Mouse (Mus musculus) embryonic facial prominence, embryonic 13.5 days (tissue): ENCODE measurements at regions not wholly inside any gene's neighbourhood (a gene's known extent, or its start where the extent isn't known, plus 50 kb on each side); places are given as distances from the start of the nearest gene placed in this dataset.
A peak's percentile ranks its signal among the peaks of the same experiment; 100 is the strongest.

Experiments used
- ATAC-seq: fragments of 200-750 bp; cut with Nextera tagmentation; 2 replicates; pipeline ENCODE4 v1.8.0; 2017; ENCODE audit warnings: low read depth; ENCODE audit not compliant: insufficient number of reproducible peaks, insufficient read depth, low FRiP score, low TSS enrichment
- H3K27ac ChIP-seq: fragments of 300-500 bp; sonication (generic); 2 replicates; pipeline ENCODE4 v1.5.1; 2015; ENCODE audit warnings: moderate library complexity, mild to moderate bottlenecking, inconsistent platforms
- H3K27me3 ChIP-seq: fragments of 300-500 bp; sonication (generic); 2 replicates; pipeline ENCODE4 v1.6.1; 2015; ENCODE audit warnings: mild to moderate bottlenecking, inconsistent platforms
- H3K36me3 ChIP-seq: fragments of 300-500 bp; sonication (generic); 2 replicates; pipeline ENCODE4 v1.6.1; 2015; ENCODE audit warnings: mild to moderate bottlenecking, inconsistent platforms
- H3K4me1 ChIP-seq: fragments of 300-500 bp; sonication (generic); 2 replicates; pipeline ENCODE4 v1.6.1; 2015; ENCODE audit warnings: inconsistent platforms
- H3K4me2 ChIP-seq: fragments of 300-500 bp; sonication (generic); 2 replicates; pipeline ENCODE4 v1.6.1; 2015; ENCODE audit warnings: moderate library complexity, mild to moderate bottlenecking, inconsistent platforms
- H3K4me3 ChIP-seq: fragments of 300-500 bp; sonication (generic); 2 replicates; pipeline ENCODE4 v1.5.1; 2015; ENCODE audit warnings: mild to moderate bottlenecking, inconsistent platforms
- H3K9ac ChIP-seq: fragments of 300-500 bp; sonication (generic); 2 replicates; pipeline ENCODE4 v1.6.1; 2015; ENCODE audit warnings: mild to moderate bottlenecking, inconsistent platforms
- H3K9me3 ChIP-seq: fragments of 300-500 bp; sonication (generic); 2 replicates; pipeline ENCODE4 v1.6.1; 2016; ENCODE audit warnings: inconsistent platforms
- WGBS: fragments of 180-500 bp; shearing (Covaris S2); methylation state at CpG from one replicate; pipeline ENCODE4 v1.1.7; 2015; ENCODE audit warnings: mixed read lengths; 5-methylcytosine and 5-hydroxymethylcytosine counted together

- no peak overlapping the region for H3K9ac ChIP-seq
- H3K36me3 ChIP-seq, result no peaks in the 10 kb centered on the region
- H3K4me2 ChIP-seq, result no peak overlapping the region
- no peak for ATAC-seq
- H3K9me3 ChIP-seq, result no peaks in the 10 kb centered on the region
- H3K27me3 ChIP-seq, result 0 out of 2 replicates have a peak, but pooled peaks cover 8% of the 10 kb centered on the region
- 26% methylated on average over 11 of the region's 11 CpGs for WGBS
- peaks cover 27% of the 10 kb centered on the region for H3K4me1 ChIP-seq
- no peak overlapping the region for H3K27ac ChIP-seq
- no peak overlapping the region for H3K4me3 ChIP-seq
Observed at GRCm38 (mm10) chr2:34033212-34033611, 145.5 kb upstream of the Mvb12b start.

- 24% methylated on average over 7 of the region's 7 CpGs for WGBS
- Histone ChIP-seq H3K4me2 (no peak overlapping the region), H3K4me1 (peaks cover 39% of the 10 kb centered on the region), H3K36me3 (no peaks in the 10 kb centered on the region), H3K27ac (no peak overlapping the region), H3K4me3 (no peak overlapping the region), H3K9me3 (no peaks in the 10 kb centered on the region), H3K9ac (0 out of 2 replicates have a peak overlapping the region, but pooled peaks have one; percentile 0), H3K27me3 (0 out of 2 replicates have a peak, but pooled peaks cover 8% of the 10 kb centered on the region)
- ATAC-seq, result no peak
Observed at GRCm38 (mm10) chr2:34031421-34031820, 143.7 kb upstream of the Mvb12b start.

- peaks cover 39% of the 10 kb centered on the region for H3K4me1 ChIP-seq
- ATAC-seq, result no peak
- 0 out of 2 replicates have a peak, but pooled peaks cover 8% of the 10 kb centered on the region for H3K27me3 ChIP-seq
- no peak overlapping the region for H3K4me3 ChIP-seq
- H3K9ac ChIP-seq, result 0 out of 2 replicates have a peak overlapping the region, but pooled peaks have one; percentile 0
- no peak overlapping the region for H3K27ac ChIP-seq
- H3K9me3 ChIP-seq, result no peaks in the 10 kb centered on the region
- no peaks in the 10 kb centered on the region for H3K36me3 ChIP-seq
- WGBS, result 13% methylated on average over 11 of the region's 11 CpGs
- H3K4me2 ChIP-seq, result no peak overlapping the region
Observed at GRCm38 (mm10) chr2:34031001-34031412, 143.3 kb upstream of the Mvb12b start.

DNA sequence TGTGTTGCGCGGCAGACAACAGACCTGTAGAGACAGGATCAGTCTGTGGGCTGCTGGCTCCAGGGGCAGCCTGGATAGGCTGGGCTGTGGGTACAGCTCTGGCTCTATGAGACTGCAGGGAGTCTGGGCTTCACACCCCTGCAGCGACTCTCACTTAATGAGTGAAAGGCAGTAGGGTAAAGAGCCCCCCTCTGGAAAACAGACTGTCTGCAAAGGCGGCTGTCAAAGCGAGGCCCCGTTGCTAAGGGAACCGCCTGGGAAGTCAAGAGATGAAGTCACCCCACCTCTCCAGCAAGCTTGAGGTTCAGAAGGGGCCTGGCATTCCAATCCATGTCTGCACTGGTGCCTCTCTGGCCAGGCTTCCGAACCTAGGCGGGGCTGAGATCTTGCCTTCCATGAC is 139.7 kb upstream of the Mvb12b start:
- H3K4me1 ChIP-seq, result peaks cover 26% of the 10 kb centered on the region
- no peak; the same call in 1 of the 2 replicates for ATAC-seq
- no peaks in the 10 kb centered on the region for H3K9me3 ChIP-seq
- peak overlapping the region; percentile 18; the same call in 1 of the 2 replicates for H3K4me2 ChIP-seq
- no peak overlapping the region for H3K9ac ChIP-seq
- H3K27me3 ChIP-seq, result 0 out of 2 replicates have a peak, but pooled peaks cover 6% of the 10 kb centered on the region
- WGBS, result 40% methylated on average over 9 of the region's 9 CpGs
- H3K4me3 ChIP-seq, result no peak overlapping the region
- no peaks in the 10 kb centered on the region for H3K36me3 ChIP-seq
- no peak overlapping the region for H3K27ac ChIP-seq

DNA sequence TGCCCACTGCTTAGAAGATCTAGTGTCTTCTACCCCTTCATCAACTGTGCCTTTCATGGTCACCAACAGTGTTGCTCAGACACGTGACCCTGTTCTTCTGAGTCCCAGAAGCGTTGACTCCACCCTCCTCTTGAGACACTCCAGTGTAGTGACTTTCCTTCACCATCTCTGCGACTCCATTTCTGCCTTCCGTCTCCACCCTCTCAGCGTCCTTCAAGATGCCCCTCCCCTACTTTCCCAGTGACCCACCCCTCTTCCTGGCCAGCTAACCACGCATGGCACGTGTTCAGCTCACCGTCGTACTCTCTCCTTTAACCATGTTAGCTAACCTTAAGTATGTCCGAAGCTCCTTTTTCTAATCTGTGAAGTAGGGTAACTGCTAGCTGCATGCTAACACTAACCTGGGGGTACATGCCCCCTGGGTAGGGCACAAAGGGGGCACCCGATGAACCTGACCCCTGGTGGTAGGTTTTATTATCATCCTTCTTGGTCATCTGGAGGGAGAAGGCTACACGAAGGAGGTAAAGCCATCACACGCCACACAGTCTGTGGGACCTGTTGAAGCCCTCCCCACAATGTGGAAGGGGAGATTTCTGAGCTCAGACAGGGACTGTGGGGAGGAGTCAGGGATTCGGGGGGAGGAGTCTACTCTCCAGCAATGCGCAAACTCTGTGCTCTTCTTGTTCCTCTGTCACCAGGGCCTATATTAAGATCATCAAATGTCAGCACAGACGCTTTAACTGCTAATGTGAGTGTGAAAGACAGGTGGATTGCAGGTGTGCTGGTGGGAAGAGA is 139.0 kb upstream of the Mvb12b start:
- no peaks in the 10 kb centered on the region for H3K36me3 ChIP-seq
- H3K27me3 ChIP-seq, result 0 out of 2 replicates have a peak, but pooled peaks cover 4% of the 10 kb centered on the region
- no peak overlapping the region for H3K4me3 ChIP-seq
- peaks cover 26% of the 10 kb centered on the region for H3K4me1 ChIP-seq
- H3K9ac ChIP-seq, result no peak overlapping the region
- 78% methylated on average over 16 of the region's 16 CpGs for WGBS
- ATAC-seq, result no peak
- H3K27ac ChIP-seq, result no peak overlapping the region
- no peaks in the 10 kb centered on the region for H3K9me3 ChIP-seq
- 0 out of 2 replicates have a peak overlapping the region, but pooled peaks have one; percentile 18 for H3K4me2 ChIP-seq

DNA sequence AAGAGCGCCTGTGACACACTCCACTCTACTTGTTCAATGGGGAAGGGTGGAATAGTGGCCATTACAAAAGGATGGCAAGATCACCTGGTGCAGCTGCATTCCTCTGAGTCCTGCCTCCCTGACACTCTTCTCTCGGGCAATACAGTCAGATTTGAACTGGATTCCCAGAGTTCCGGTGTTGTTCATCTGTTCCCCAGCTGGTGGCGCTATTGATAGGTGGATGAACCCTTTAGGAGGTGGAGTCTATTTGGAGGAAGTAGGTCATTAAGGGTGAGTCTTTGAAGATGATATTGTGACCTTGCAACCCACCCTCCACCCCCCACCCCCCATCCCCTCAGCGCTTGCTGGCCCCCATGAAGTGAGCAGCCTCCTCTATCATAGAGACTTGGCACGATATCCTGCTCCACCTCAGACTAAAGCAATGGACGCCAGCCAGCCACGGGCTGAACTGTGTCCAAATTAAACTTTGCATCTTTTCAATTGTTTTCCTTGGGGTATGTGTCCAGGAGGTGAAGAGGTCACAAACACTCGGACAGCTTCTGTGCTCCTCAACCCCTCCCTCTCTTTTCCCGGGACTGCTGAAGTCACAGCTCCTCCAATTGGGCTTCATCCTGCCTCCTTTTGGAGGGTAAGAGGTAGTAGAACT is 138.1 kb upstream of the Mvb12b start:
- peaks cover 17% of the 10 kb centered on the region for H3K4me1 ChIP-seq
- H3K9ac ChIP-seq, result no peak overlapping the region
- no peak overlapping the region for H3K4me3 ChIP-seq
- 65% methylated on average over 10 of the region's 10 CpGs for WGBS
- 0 out of 2 replicates have a peak, but pooled peaks cover 4% of the 10 kb centered on the region for H3K27me3 ChIP-seq
- H3K4me2 ChIP-seq, result no peak overlapping the region
- no peaks in the 10 kb centered on the region for H3K36me3 ChIP-seq
- peaks cover 3% of the 10 kb centered on the region; the same call in 1 of the 2 replicates for H3K9me3 ChIP-seq
- H3K27ac ChIP-seq, result no peak overlapping the region
- ATAC-seq, result no peak

DNA sequence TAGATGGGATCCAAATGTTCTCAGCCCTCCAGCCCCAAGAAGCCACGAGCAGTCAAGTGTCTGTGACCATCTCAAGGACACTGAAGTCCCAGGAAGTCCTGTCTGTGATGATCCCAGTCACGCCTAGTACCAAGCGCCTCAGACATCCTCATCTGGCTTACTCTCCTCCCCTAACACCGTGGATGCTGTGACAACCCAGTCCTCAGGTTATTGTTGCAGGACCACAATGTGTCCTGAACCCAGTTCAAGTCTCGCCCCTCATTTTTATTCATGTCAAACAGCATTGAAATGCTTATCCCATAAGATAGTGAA is 129.4 kb upstream of the Mvb12b start:
- Histone ChIP-seq H3K27me3 (no peaks in the 10 kb centered on the region), H3K4me3 (no peak overlapping the region), H3K4me1 (peaks cover 16% of the 10 kb centered on the region; the same call in 1 of the 2 replicates), H3K27ac (no peak overlapping the region), H3K9me3 (peaks cover 3% of the 10 kb centered on the region; the same call in 1 of the 2 replicates), H3K4me2 (peak overlapping the region; percentile 9; the same call in 1 of the 2 replicates), H3K9ac (no peak overlapping the region), H3K36me3 (no peaks in the 10 kb centered on the region)
- WGBS, result 66% methylated on average over 5 of the region's 5 CpGs
- ATAC-seq, result no peak

- Histone ChIP-seq H3K36me3 (no peaks in the 10 kb centered on the region), H3K9ac (no peak overlapping the region), H3K4me2 (peak overlapping the region; percentile 9; the same call in 1 of the 2 replicates), H3K9me3 (peaks cover 3% of the 10 kb centered on the region; the same call in 1 of the 2 replicates), H3K27ac (no peak overlapping the region), H3K4me3 (no peak overlapping the region), H3K27me3 (no peaks in the 10 kb centered on the region), H3K4me1 (peaks cover 16% of the 10 kb centered on the region; the same call in 1 of the 2 replicates)
- ATAC-seq, result no peak
- 36% methylated on average over 20 of the region's 20 CpGs for WGBS
Observed at GRCm38 (mm10) chr2:34016350-34017141, 128.8 kb upstream of the Mvb12b start.

- Histone ChIP-seq H3K36me3 (no peaks in the 10 kb centered on the region), H3K4me3 (no peak overlapping the region), H3K4me2 (no peak overlapping the region), H3K9ac (0 out of 2 replicates have a peak overlapping the region, but pooled peaks have one; percentile 11), H3K27ac (peak overlapping the region; percentile 44; the same call in 1 of the 2 replicates), H3K27me3 (no peaks in the 10 kb centered on the region), H3K9me3 (no peaks in the 10 kb centered on the region), H3K4me1 (peaks cover 16% of the 10 kb centered on the region; the same call in 1 of the 2 replicates)
- ATAC-seq, result no peak
- WGBS, result 86% methylated on average over 7 of the region's 7 CpGs
Observed at GRCm38 (mm10) chr2:34015640-34015995, 127.9 kb upstream of the Mvb12b start.

GRCm38 (mm10) chr2:34014868-34015639 is 127.3 kb upstream of the Mvb12b start:
- Histone ChIP-seq H3K9ac (0 out of 2 replicates have a peak overlapping the region, but pooled peaks have one; percentile 11), H3K4me1 (peaks cover 16% of the 10 kb centered on the region; the same call in 1 of the 2 replicates), H3K4me3 (no peak overlapping the region), H3K27me3 (no peaks in the 10 kb centered on the region), H3K4me2 (no peak overlapping the region), H3K36me3 (no peaks in the 10 kb centered on the region), H3K9me3 (no peaks in the 10 kb centered on the region), H3K27ac (peak overlapping the region; percentile 44)
- 56% methylated on average over 8 of the region's 8 CpGs for WGBS
- ATAC-seq, result no peak
